Mouse (Mus musculus): ENCODE data around the gene Serp2.
A peak's percentile ranks its signal among the peaks of the same experiment; 100 is the strongest.
"Not testable (repeated sequence)": the region's sequence is repeated elsewhere in the genome, so short reads cannot be mapped to it uniquely, and the experiment has no call there.

The Serp2 gene

GRCm38 (mm10) chr14:76569271-76569961 lies 12.7 kb upstream of the Serp2 start:
- peak; percentile 66 for DNase-seq

- no peak for DNase-seq
These were observed 11.9 kb upstream of the Serp2 start for GRCm38 (mm10) chr14:76568548-76568947.

- no peak for DNase-seq
These were observed 10.6 kb upstream of the Serp2 start for GRCm38 (mm10) chr14:76567280-76567679.

GRCm38 (mm10) chr14:76566711-76567110 lies 10.0 kb upstream of the Serp2 start:
- no peak for DNase-seq

DNA sequence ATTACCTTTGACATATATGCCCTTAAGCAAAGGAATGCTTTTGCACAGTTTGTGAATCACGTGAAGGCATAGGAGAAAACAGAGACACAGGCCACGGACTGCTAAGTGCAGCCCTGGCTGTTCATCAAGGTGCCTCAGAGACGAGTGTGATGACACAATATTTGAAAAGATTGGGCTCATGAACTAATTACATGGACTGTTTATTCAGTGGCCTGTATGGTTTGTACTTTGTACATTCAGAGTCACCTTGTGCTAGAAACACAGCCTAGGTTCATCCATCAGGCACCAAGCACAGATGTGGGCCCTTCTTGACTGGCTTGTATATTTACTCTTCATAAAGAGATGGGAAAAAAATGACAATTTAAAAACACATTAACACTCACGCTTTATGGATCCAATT lies 9.5 kb upstream of the Serp2 start:
- no peak for DNase-seq

GRCm38 (mm10) chr14:76559208-76559607 lies 2.5 kb upstream of the Serp2 start:
- DNase-seq, result no peak

DNA sequence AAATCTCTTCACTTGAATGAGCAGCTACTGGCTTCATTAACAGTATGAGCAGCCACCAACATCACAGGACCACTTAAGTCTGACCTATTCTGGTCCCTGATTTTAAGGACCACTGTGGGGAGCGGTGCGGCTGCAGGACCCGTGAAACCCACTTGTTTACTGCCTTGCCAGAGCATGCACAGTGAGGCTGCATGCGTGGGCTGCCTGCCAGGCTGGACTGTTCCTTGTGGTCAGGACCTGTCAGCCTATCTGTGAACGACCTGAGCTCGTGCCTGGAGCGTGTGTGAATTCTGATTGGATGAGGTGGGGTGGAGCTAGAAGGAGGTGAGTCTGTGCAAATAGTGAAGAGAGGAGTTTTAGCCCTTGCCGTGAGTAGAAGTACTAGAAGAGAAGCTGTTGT lies 1.5 kb upstream of the Serp2 start:
- not testable (repeated sequence) for DNase-seq

DNA sequence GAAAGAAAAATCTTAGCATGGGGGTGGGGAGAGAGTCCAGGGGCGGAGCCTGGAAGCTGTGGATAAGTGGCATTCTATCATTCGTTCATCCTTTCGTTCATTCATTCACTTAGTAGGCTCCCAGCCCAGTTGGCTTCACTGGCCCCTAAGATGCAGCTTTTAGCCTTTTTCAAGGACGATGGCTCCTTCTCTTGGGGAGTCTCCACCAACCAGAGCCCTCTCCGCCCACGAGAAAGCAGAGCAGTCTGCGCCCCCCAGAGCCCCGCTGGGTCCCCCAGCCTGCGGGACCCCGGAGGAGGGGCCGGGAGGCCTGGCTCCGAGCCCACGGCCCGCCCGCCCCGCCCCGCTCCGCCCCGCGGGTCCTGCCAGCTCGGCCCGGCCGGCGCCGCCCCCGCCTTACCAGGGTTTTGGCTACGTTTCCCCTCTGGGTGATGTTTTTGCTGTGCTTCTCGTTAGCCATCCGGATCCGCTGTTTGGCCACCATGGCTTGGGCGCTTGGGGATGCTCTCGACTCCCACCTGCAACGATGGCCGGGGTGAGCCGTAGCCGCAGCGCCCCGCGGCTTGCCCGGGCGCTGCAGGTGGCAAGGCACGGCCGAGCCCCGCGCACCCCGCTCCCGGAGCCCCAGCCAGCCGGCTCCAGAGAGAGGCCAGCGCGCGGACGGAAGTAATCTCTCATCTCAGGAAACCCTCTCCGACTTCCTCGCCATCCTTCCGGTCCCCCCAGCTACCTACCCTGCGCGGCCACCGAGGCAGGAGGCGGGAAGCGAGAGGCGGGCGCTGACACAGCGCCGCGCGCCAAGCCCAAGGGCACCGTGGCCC lies 448 bp downstream of the Serp2 start:
- peak; percentile 75 for DNase-seq

DNA sequence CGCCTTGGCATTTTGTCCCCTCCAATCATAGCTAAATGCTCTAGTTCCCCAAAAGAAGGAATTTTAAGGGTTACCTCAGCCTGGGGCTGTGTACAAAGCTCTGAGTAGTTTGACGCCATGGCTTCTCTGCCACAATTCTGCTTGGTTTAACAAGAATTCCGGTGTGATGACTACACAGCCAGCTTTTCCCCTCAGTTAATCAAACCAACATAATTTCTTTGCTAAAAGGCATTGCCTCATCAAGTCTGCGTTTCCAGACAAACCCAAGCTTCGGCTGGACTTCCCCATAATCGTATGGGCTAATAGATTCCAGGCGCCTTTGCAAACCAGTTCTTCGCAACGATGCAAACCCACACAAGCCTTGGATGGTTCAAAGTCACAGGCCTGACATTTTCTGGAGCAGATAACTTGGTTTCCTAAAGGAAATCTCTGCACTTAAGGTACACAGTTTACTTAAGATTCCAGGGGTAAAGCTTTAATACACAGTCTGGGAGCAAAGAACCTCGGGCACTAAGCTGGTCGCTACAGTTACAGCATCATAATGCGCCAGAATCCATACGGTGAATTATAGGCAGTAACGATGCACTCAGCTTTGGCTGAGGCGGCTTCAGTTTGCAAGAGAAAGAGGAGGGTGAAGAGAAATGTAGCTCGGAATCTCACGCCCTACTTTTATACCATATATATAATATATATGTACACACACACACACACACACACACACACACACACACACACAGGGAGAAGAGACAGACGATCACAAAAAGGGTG lies 1.2 kb downstream of the Serp2 start:
- peak; percentile 47 for DNase-seq

DNA sequence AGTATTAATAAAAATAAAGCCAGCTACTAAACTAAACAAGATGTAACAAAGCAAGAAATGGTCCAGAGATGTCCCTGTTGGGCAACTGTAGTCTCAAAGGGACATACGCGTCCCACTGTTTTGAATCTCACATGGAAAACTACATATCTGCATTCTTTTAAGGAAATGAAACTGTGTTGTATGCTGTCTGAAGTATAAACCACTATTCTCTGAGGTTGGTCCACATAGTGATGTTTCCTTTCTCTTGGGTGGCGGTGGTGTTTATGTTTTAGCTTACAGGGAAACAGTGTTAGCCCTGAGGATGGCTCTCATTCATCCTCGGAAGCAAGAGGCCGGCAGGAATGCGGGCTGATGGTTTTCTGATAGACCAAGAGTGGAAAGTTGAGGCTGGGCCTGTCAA lies 12.6 kb downstream of the Serp2 start:
- DNase-seq, result no peak

DNA sequence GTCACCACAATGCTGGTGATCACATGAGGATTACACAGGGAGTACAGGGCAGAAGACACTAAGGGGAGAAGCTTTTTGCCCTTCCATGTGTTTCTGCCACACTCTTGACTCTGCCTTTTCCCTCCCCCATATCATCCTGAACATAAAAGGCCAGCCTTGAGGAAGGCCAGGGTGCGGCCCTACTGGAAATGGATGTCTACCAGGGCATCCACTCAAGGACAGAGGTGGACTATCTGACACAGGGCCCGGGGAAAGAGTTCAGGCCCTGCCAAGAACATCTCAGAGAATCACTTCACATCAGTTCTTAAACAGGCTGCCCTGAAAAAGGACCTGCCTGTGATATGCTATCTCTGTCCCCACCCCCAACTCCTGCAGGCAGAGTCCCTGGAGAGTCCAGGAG lies 15.3 kb downstream of the Serp2 start:
- DNase-seq, result no peak

GRCm38 (mm10) chr14:76540005-76540670 lies 16.6 kb downstream of the Serp2 start:
- DNase-seq, result no peak

DNA sequence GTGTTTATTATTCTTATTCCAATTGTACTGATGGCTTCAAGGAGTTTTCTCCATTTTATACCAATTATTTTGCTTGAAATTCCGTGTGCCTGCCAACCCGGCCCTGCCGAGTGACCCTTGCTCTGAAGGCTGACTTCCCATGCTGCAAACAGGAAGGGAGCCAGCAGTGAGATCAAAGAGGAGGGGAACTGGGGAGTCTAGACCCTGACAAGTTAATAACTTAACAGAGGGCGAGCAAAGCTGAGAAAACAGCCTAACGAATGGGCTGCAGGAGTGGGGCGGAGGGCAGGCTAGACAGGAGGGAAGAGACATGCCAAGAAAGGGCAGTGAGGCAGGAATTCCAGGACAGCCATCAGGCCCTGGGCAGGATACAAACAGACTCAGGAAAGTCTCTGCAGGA lies 19.8 kb downstream of the Serp2 start:
- peak; percentile 62 for DNase-seq

GRCm38 (mm10) chr14:76535096-76535495 lies 21.6 kb downstream of the Serp2 start:
- DNase-seq, result no peak

- DNase-seq, result peak; percentile 67
These were observed 23.4 kb downstream of the Serp2 start for GRCm38 (mm10) chr14:76533170-76533815.

DNA sequence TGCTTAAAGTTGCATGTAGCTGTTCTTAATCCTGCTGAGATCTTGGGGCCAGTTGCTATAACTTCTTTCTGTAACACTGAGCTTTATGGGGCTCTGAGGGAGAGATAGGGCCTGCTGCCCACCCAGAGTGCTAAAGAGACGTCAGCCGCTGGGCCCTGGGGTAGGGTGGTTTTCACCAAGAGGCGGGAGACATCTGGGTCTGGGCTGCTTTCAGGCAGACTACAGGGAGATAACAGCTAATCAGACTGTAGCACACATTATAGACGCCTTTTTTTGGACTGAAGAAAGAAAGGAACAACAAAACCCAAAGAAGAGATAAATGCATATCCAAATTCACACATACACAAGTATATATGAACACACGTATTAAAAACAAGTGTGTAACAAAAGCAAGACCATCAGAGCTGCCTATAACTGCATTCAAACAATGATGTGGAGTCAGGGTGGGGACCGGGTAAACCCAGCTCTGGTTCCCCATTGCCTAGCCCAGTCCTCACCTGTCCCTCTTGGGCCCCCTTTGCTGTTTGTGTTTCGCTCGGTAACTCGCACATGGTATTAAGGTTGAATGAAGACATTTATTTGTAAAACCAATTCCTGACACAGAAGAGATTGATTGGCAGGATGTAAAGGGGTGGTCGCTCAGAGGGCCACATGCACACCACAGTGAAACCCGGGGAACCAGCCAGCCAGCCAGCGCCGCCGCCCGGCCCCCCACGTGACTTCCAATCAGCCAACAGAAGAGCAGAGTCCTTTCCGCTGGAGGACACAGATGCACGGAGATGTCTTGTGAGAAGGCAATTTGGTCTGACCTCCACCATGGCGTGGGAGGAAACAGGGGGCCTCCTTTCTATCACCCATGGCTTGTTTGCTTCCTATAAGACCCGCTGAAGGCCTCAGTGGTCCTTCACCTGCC lies 24.2 kb downstream of the Serp2 start:
- peak; percentile 80 for DNase-seq

GRCm38 (mm10) chr14:76531027-76531660 lies 25.5 kb downstream of the Serp2 start:
- DNase-seq, result no peak

GRCm38 (mm10) chr14:76528641-76529040 lies 28.0 kb downstream of the Serp2 start:
- peak; percentile 61 for DNase-seq

DNA sequence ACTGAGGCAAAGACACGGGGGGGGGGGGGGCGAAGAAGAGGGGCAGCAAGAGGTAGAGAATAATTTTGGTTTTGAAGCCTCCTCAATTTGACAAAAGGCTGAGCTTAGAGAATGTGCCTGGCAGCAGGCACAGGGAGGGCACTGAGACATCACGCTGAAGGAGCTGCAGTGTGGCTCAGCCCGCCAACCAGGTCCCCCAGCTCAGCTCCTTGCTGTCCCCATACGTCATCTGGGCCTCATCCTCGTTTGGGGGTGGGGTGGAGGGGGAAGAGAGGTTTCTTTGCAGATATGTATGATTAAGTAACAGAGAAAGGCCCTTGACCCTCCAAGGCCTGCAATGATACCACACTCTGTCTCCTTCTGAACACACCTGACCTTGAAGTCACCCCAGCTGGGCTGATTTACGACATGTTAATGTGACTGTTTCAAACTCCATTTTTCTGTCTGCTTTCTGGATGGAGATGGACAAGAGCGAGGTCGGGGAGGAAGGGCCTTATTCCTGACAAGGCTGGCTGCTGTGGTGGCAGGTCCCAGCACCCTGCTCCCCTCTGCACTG lies 28.9 kb downstream of the Serp2 start:
- peak; percentile 50 for DNase-seq

GRCm38 (mm10) chr14:76527030-76527719 lies 29.5 kb downstream of the Serp2 start:
- DNase-seq, result no peak
